Mouse (Mus musculus) left cerebral cortex, postnatal 10 days (tissue): ENCODE data around the gene Mypn. TPM values are rescaled to one million over a fixed set of nuclear protein-coding genes. Genes with fewer than 3 reads are reported as not detected.
A peak's percentile ranks its signal among the peaks of the same experiment; 100 is the strongest.

ENCODE experiments used
- DNase-seq, 2 experiments: peaks; one replicate each; pipeline ENCODE4 v3.0.0; 2021 to 2022; ENCODE audit warnings: low spot score in 2 of 2, mixed read lengths in 1 of 2; ENCODE audit errors: extremely low spot score in 1 of 2
- intact Hi-C: fragments of 180-260 bp; cut with DNase I; formaldehyde crosslinking; loops from one replicate; pipeline ENCODE4 v1.15.1; 2025
- total RNA-seq, 2 experiments: library from RNA; stranded (reverse); gene quantifications; 2 replicates each; pipeline ENCODE4 v1.2.3; 2021

Mypn gene
- total RNA-seq, 2 experiments from 2014 or later = 5.6 to 7.5 TPM

DNA sequence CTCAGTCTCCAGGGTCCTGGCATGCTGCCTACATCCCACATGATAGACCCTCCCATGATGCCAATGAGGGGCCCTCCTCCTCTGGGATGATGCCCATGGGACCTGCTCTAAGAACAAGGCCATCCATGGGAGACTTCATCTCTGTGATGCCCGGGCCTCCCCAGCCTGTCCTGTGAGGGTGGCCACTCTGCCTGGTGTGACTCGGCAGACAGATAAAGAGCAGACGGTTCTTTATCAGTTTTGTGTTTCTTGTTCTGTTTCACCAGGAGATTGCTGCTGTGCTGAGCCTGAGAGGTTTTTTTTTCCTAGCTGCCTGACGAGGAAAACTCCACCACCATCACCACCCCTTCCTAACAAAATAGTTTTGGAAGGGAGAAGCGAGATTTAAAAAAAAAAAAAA is 42.5 kb downstream of the Mypn start:
- intact Hi-C loops = no loop called here
- DNase-seq = peak in 1 of 2 experiments; percentile 35

DNA sequence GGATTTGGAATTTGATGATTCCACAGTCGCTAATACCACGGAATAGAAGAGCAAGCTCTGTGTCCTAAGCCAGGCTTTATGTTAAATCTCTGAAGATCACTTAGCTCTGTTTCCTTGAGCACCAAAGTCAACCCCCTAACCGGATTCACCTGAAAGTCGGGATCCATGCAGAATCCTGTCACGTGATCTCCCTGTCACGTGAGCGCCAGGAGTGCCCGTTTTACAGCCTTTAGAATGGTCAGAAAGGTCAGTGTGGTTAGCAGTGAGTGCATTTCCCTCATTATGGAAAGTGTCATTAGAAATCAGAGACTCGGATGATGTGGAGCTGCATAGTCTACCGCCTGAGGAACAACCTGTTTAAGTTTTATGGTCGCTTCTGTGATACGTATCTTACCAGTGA is 43.1 kb downstream of the Mypn start:
- intact Hi-C loops = no loop called here

DNA sequence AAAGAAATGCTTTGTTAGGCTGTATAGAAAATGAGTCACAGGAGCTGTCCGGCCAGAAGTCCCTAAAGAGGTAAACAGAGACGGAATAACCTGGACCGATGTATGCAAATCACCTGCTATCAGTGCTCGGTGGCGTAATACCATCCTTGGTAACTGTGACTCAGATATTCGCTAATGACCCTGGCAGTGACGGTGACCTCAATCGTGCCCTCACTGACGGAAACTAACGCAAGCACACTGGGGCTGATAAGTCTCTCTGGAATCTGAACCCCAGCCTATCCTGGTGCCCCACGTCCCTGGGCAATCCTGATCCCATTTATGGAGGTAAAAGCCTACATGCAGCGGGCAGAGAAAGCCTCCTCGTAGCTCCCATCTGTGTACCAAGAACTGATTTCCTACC is 45.6 kb downstream of the Mypn start:
- no peak for DNase-seq
- intact Hi-C loops = loop anchor here (5.0 kb wide), 1 partner anchor 84 kb away; the partner anchor contains the start of gene Herc4

More for the DNA sequence above, 43.1 kb downstream of the Mypn start:
- no peak for DNase-seq

DNA sequence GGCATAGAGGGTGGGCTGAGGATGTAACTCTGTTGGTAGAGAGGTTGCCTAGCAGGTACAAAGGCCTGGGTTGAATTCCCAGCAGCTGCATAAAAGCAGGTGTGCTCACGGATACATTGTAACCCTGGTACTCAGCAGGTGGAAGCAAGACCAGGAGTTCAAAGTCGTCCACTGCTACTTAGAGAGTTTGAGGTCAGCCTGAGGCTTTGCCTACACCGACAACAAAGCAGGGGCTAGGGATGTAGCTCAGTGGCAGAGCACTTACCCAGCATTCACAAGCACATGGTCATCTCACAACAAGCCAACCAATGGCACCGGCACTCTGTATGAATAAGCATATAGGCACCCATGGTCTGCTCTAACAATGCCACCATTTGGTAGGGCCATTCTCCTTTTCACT is 46.3 kb downstream of the Mypn start:
- intact Hi-C loops = loop anchor here (5.0 kb wide), 1 partner anchor 85 kb away; the partner anchor contains the start of gene Herc4
- no peak for DNase-seq

DNA sequence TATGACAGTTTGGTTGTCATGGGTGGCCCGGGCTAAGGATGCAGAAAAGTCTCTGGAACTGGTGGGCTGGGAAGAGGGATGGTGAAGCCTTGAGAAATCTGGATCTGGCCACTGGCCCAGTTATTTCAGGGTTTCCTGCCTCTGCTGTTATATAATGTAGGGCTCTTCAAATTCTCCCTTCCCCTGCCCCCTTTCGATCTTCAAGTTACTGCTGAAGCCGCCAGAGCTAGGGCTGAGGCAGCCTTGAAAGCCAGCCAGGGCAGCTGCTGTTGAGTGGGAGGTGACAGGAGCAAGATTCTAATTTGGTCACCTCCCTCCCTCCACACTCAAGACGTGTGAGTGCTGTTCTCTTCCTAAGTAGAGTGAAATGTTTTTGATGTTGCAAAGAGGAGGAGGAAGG is 46.8 kb downstream of the Mypn start:
- intact Hi-C loops = loop anchor here (5.0 kb wide), 1 partner anchor 85 kb away; the partner anchor contains the start of gene Herc4
- peak; percentile 80 to 83 for DNase-seq

DNA sequence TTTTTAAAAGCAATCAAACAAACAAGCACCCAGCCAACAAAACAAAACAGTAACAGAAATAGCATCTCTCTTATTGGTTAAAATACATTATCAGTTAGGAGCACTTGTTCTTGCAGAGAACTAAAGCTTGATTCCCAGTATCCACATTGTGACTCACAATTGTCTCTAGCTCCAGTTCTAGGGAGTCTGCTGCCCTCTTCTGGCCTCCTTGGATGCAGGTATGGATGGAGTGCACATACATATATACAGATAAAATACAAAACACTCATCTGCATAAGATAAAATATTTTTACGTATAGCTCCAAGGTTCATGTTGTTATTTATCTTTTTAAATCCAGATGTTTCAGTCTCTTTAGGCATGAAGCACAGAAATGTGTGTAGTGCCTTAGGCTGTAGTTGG is 47.4 kb downstream of the Mypn start:
- intact Hi-C loops = loop anchor here (5.0 kb wide), 1 partner anchor 86 kb away; the partner anchor contains the start of gene Herc4

DNA sequence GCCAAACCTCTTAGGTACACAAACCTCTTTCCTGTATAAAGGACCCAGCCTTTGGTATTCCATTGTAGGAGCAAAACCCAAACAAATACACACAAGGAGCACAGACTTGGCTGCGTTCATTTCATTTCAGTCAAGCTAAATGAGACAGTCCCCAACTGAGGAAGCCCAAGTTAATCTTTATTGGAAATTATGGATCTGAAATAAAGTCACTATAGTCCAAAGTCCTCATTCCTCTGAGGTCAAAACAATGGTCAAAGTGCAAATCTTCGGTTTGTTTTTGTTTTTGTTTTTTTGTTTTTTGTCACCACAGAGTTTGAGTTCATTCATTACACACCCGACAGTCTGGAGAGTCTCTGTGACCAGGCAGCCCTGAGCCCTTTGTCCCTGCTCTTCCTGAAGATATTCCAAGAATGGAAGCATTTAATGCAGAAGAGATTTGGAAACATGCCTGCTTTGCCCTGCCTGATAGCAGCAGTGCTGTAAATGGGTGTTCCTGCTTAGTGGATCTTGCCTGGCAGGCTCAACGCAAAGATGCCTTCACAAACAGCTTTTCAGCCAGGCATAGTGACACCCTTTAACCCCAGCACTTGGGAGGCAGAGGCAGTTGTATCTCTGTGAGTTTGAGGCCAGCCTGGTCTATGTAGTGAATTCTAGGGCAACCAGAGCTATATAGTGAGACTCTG is 47.9 kb downstream of the Mypn start:
- no peak for DNase-seq
- intact Hi-C loops = loop anchor here (5.0 kb wide), 1 partner anchor 86 kb away; the partner anchor contains the start of gene Herc4

More for the DNA sequence above, 47.4 kb downstream of the Mypn start:
- DNase-seq = no peak

DNA sequence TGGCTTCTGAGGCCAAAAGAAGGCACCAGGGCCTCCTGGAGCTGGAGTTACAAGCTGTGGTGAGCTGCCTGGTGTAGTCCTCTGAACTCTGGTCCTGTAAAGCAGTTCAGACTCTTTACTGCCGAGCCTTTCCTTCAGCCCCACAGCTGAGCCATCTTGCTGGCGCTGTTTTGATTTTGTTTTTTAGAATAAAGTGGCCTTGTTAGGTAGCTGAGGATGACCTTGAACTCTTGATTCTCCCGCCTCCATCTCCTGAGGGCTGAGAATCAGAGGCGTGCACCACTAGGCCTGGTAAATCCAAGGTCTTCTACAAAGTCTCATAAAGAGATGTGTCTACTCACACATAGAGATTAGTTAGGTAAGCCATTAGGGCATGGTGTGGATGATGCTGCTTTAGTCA is 49.0 kb downstream of the Mypn start:
- DNase-seq = no peak
- intact Hi-C loops = loop anchor here (5.0 kb wide), 3 partner anchors 88 to 223 kb away; partner anchors contain the start of gene Herc4

DNA sequence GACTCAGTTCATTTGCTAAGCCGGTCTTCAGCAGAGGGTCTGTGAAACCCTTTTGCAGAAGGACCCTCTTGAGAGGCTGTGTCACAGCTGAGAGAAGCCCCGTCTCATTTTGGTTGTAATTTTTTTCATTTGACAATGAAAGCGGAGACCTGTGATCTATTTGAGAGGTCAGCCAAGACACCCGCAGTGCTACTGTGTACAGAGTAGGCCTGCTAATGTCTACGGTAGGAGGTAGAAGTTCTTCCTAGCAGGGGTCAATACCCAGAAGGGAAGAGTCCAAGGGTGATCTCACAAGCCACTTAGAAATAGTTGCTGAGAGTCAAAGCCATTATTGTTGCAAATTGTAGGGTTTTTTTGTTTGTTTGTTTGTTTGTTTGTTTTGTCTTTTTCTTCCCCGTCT is 49.5 kb downstream of the Mypn start:
- intact Hi-C loops = loop anchor here (5.0 kb wide), 2 partner anchors 158 to 223 kb away; no protein-coding TSS in a partner anchor
- DNase-seq = no peak

DNA sequence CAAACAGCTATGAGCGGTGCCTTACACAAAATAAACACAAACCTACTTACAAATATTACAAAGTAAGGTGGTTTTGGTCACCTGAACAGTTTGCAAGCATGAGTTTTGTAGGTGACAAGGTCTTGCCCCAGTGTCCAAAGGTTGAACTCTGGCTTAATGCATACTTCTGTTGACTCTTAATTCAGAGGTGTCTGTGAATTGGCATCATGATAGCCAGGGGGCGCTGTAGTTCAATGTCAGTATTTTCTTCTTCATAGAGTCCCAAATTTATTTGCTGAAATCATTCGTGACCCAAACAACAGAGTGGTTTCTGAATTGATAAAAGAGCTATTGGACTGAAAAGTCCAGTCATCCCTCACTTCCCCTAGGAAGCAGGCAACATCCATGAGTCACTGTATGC is 50.2 kb downstream of the Mypn start:
- intact Hi-C loops = loop anchor here (5.0 kb wide), 2 partner anchors 159 to 224 kb away; no protein-coding TSS in a partner anchor
- DNase-seq = peak; percentile 59 to 80

DNA sequence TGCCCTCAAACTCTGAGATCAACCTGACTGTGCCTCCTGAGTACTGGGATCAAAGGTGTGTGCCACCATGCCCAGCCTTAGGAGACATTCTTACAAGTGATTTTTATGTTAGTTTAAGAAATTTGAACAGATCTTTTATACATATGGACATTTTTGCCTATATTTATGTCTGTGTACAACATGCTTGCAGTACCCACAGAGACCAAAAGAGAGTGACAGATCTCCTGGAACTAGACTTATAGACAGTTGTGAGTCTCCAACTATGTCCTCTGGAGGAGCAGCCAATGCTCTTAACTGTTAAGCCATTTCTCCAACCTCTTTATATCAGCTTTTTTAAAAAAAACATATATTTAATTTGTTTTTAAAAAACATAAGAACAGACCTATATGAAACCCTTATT is 51.4 kb downstream of the Mypn start:
- intact Hi-C loops = loop anchor here (5.0 kb wide), 2 partner anchors 160 to 225 kb away; no protein-coding TSS in a partner anchor
- DNase-seq = no peak

DNA sequence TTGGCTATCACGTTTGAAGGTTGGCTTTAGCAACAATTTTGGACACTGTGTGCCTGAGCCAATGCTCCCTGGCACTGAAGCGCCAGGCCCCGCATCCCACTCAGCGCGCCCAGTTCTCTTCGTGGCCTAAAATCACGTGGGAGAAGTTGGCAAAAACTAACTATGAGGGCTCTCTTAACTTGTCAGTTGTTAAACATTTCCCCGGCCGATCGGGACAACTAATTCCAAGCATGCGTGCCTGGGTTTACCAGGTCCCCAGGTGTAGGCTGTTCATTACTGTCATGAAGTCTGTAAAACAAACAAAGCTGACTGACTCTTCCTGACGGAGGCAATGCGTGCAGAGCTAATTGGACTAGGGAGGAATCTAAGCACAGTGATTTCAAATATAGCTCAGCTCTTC is 61.1 kb downstream of the Mypn start:
- DNase-seq = no peak
- intact Hi-C loops = no loop called here

DNA sequence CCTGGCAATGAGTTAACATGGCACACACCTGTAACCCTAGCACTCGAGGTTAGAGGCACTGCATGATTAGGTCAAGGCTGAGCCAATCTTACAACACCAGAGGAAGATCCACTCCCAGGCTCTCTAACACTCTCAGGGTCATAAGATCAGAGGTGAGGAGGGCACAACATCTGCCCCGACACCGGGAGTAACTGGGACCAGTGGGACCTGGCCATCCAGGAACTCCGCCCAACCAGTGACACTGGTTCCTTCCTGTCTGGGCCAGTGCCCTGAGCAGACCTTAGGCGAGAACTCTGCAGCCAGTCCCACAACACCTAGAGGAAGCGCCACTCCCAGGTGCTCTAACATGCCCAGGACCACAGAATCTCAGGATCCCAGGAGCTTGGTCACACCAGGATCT is 67.3 kb downstream of the Mypn start:
- intact Hi-C loops = no loop called here
- no peak for DNase-seq

DNA sequence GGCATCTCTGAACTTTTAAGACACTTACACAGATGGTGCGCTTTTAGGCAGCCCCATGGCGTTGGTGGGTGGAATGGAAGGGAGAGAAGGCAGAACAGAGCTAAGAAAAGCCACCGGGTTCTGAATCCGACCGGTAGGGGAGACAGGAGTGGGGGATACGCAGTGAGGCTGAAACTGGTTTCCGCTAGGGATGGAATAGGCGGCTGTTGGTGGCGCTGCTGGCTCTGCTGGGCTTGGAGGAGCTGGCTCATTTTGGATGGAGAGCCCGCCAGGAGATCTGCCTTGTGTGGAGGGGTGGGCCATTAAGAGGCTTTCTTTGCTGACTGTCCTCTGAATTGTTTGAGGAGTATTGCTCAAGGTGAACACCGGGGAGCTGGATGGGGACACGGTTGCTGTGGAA is 68.1 kb downstream of the Mypn start:
- DNase-seq = no peak
- intact Hi-C loops = no loop called here

DNA sequence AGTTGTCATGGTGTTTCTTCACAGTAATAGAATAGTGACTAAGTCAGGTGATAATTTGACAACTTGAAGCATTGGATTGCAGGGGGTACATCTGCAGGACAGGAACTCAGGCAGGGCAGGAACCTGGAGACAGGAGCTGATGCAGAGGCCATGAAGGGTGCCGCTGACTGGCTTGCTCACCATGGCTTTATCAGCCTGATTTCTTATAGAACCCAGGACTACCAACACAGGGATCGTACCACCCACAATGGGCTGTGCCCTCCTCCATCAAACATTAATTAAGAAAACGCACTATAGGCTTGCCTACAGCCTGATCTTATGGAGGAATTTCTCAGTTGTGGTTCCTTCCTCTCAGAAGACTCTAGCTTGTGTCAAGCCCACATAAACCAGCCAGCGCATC is 70.4 kb downstream of the Mypn start:
- intact Hi-C loops = no loop called here
- no peak for DNase-seq

DNA sequence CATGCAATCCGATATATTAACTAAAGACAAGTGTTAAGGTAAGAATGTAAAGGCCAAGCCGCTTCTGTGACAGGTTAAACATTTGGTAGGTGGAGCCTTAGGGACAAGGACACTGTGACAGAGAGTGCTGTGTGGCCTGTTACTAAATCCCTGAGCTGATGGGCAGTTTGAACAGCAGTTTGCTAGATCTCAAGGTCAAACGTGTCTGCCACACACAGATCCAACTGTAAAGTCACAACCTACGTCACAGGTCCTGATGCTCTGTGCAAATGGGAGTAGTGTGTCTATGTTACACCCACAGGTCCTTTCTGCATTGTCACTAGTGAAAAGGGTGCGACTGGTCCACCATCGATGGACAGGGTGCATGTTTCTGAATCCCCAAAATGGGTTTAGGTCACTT is 71.4 kb downstream of the Mypn start:
- intact Hi-C loops = no loop called here
- DNase-seq = no peak

DNA sequence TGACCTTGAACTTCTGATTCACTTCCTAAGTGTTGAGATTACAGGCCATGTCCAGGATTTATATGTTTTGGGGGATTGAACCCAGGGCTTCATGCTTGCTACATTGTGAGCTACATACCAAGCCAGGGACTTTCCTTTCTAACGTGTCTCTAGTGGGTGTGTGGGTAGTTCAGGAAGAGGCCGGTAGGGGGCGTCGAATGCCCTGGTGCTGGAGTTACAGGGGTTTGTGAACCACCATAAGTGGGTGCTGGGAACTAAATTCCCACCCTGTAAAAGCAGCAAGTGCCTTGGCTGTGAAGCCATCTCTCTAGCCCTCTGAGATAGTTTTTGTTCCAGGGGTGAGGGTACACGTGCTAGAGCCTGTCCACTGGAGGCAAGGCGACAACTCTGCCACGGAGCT is 73.3 kb downstream of the Mypn start:
- intact Hi-C loops = no loop called here
- no peak for DNase-seq

DNA sequence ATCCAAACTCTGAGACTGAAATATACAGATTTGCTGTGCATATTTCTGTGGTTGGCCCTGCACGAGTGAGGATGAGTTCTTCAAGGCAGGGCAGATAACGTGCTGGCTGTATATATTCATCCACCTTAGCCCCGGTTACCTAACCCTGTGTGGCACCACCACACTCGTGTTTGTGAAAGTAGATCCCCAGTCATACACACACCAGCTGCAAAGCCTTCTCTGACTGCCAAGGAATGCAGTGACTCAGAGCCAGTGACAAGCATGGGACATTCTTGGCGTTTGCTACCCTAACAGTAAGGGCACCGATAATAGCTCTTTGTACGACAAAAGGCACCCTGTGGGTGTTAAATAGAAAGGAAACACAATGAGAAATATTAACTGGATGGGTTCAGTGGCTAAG is 75.5 kb downstream of the Mypn start:
- intact Hi-C loops = no loop called here
- DNase-seq = no peak

DNA sequence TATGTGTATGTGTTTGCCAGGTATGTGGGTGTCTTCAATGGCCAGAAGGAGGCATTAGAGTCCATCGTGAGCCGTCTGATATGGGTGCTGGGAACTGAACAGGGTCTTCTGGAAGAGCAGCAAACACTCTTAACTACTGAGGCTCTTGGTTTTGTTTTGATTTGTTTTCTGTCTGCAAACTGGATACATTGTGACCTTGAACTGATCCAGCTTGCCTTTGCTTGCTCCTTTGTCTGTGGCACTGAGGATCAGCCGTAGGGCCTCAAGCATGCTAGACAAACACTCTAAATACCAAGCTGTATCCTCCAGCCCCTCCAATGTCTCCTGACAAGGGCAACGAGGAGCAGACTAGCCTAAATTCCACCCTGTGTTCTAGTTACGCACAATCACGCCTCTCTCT is 76.6 kb downstream of the Mypn start:
- intact Hi-C loops = no loop called here
- DNase-seq = no peak

DNA sequence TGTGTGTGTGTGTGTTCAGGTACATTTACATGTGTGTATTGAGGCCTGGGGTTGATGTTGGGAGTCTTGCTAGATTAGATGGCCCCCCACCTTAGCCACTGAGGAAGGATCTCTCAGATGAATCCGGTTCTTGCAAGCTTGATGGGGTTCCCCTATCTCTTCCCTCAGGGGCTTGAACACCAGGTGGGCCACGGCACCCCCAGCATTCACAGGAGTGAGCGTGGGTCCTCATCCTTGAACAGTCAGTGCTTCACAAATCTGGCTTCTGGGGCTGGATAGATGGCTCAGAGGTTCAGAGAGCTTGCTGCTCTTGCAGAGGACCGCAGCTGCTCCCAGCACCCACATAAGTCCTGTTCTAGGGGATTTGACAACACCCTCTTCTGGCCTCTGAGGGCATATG is 77.6 kb downstream of the Mypn start:
- intact Hi-C loops = no loop called here
- no peak for DNase-seq

DNA sequence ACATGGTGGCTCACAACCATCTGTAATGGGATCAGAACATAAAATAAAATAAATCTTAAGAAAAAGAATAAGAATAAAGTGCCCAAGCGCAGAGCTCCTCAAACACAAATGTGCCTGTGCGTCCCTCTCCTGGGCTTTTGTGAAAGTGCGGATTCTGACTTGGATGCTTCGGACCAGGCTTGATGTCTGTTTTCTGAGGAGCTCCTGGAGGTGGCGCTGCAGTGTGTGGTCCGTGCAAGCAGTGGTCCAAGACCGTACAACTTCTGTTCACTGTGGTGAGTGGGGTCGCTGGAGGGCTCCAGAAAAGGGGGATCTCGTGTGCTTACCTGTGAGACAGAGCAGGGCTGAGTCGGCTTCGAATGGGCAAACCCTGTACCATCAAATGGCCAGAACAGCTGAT is 78.4 kb downstream of the Mypn start:
- DNase-seq = peak in 1 of 2 experiments; percentile 43
- intact Hi-C loops = no loop called here
